Mouse (Mus musculus): ENCODE measurements around the gene Mrpl52. TPM values are rescaled to one million over a fixed set of nuclear protein-coding genes. Genes with fewer than 3 reads are reported as not detected.

Mrpl52 gene
- polyA plus RNA-seq, 1 experiment = 88.5 TPM

DNA sequence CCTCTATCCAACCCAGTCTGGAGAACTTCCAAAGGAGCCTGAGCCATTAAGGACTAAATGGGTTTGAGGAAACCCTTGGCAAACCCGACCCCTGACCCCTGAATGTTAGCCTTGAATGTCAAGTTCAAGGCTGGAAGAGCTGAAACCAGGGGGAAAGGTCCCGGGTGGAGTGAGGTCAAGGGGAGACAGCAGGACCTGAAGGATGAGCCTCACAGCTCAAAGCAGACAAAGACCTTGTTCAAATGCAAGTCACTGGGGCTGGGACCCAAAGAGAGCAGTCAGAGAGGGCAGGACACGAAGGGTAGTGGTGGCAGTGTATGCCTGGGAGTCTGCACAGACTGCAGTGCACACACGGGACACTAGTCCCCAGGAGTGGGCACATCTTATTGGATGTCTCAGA, 14.7 kb downstream of the Mrpl52 start:
- TF ChIP-seq POLR2A (IDR thresholded peaks at IDR 0.05; ENCODE audit: borderline replicate concordance, low read depth, low read length) = no peak
- no peak for TF ChIP-seq CTCF (IDR thresholded peaks at IDR 0.05; ENCODE audit: low read depth, low read length)
- Histone ChIP-seq H3K4me3 (ENCODE audit: insufficient read depth, low read length) (no peak overlapping the region), H3K27ac (ENCODE audit: insufficient read depth, low read depth, low read length) (peak overlapping the region; percentile 30; the same call in 1 of the 2 replicates), H3K4me1 (ENCODE audit: control insufficient read depth, insufficient read depth, low read length) (peaks cover 52% of the 10 kb centered on the region)

DNA sequence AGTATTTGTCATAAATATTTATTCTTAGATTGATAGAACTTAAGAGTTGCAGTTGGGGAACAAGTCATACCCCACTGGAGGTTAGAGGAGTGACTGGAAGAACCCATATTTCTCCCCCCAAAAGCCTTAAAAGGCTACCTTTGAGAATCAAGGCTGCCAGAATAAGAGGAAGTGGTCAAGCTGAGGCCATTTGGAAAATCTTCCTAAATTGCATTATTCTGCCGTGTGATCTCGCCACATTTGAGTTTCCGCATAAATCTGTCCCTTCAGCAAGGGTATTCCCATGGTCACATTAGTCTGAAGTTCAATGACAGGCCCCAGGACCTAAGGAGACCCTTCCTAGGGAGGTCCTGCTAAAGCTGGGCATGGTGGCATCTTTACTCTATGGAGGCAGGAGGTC, 15.8 kb downstream of the Mrpl52 start:
- no peak overlapping the region for H3K4me3 ChIP-seq (ENCODE audit: insufficient read depth, low read length)
- H3K27ac ChIP-seq (ENCODE audit: insufficient read depth, low read depth, low read length) = peak overlapping the region; percentile 74
- TF ChIP-seq CTCF (IDR thresholded peaks at IDR 0.05; ENCODE audit: low read depth, low read length) (no peak), POLR2A (IDR thresholded peaks at IDR 0.05; ENCODE audit: borderline replicate concordance, low read depth, low read length) (no peak)

DNA sequence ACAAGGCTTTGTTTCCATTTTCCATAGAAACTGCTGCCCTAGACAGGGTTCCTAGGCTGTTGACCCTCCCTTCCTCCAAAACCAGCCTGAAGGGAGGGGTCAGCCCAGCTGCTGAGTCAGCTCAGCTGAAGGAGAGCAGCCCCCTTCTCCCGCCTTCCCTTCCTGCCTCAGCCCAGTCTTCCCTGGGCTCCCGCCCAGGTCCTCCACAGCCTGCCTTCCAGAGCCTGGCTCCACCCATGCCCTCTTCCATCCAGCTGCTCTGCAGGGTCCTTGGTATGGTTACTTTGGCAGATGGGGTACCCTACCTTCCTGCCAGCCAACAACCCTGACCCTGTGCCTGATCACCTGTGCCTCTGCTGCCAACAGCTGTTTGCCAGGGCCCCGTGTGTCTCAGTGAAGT, 16.5 kb downstream of the Mrpl52 start:
- Histone ChIP-seq H3K4me1 (ENCODE audit: control insufficient read depth, insufficient read depth, low read length) (peaks cover 54% of the 10 kb centered on the region), H3K4me3 (ENCODE audit: insufficient read depth, low read length) (no peak overlapping the region), H3K27ac (ENCODE audit: insufficient read depth, low read depth, low read length) (peak overlapping the region; percentile 74)
- no peak for TF ChIP-seq POLR2A (IDR thresholded peaks at IDR 0.05; ENCODE audit: borderline replicate concordance, low read depth, low read length)
- TF ChIP-seq CTCF (IDR thresholded peaks at IDR 0.05; ENCODE audit: low read depth, low read length) = no peak

More for the DNA sequence above, 15.8 kb downstream of the Mrpl52 start:
- peaks cover 52% of the 10 kb centered on the region for H3K4me1 ChIP-seq (ENCODE audit: control insufficient read depth, insufficient read depth, low read length)

DNA sequence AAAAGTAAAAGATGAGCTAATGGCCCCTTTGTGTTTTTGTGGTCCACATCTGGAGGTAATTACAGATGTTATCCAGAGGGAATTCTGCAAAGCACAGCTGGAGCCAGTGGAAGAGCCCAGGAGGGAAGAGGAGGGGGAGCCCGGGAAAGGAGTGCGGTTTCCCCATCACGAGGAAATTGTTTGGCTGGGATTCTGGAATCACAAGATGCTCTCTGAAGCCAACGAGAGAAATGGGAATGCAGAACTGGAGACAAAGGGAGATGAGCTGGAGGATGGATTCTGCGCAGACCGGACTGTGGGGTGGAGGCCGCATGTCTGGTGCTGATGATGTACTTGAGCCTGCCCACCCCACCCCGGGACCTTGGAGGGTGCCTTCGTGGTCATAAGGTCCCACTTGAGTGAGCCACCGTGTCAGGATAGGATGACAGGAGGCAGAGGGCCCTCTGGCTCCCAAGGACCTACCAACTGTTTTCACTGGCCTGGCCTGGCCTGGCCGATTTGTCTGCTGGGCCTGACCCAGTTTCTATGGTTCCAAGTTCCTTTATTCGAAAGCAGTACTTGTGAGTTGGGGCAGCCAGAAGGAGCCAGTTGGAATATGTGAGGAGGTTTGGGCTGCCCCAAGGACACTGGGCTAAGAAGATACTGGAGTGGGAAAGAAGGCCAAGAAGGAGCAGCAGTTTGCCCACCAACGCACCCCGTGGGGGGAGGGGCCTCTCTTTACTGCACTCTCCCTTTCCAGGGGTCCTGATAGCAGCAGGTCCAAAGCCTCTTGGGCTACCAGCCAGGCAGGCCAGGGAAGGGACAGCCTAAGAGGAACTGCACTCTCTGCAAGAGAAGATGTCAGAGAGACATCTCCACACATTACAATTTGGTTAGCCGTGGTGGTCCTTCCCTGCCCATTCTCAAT, 17.3 kb downstream of the Mrpl52 start:
- H3K27ac ChIP-seq (ENCODE audit: insufficient read depth, low read depth, low read length) = no peak overlapping the region

GRCm38 (mm10) chr14:54445476-54445875, 18.8 kb downstream of the Mrpl52 start:
- no peak overlapping the region for H3K4me3 ChIP-seq (ENCODE audit: insufficient read depth, low read length)
- H3K4me1 ChIP-seq (ENCODE audit: control insufficient read depth, insufficient read depth, low read length) = peaks cover 55% of the 10 kb centered on the region
- no peak overlapping the region for H3K27ac ChIP-seq (ENCODE audit: insufficient read depth, low read depth, low read length)
- TF ChIP-seq CTCF (IDR thresholded peaks at IDR 0.05; ENCODE audit: low read depth, low read length) (no peak), POLR2A (IDR thresholded peaks at IDR 0.05; ENCODE audit: borderline replicate concordance, low read depth, low read length) (no peak)

More for the DNA sequence above, 17.3 kb downstream of the Mrpl52 start:
- TF ChIP-seq POLR2A (IDR thresholded peaks at IDR 0.05; ENCODE audit: borderline replicate concordance, low read depth, low read length) (no peak), CTCF (IDR thresholded peaks at IDR 0.05; ENCODE audit: low read depth, low read length) (peak; percentile 3; the same call in 1 of the 2 replicates)
- no peak overlapping the region for H3K4me3 ChIP-seq (ENCODE audit: insufficient read depth, low read length)
- peaks cover 62% of the 10 kb centered on the region for H3K4me1 ChIP-seq (ENCODE audit: control insufficient read depth, insufficient read depth, low read length)

- Histone ChIP-seq H3K27ac (ENCODE audit: insufficient read depth, low read depth, low read length) (no peak overlapping the region), H3K4me1 (ENCODE audit: control insufficient read depth, insufficient read depth, low read length) (peaks cover 3% of the 10 kb centered on the region), H3K4me3 (ENCODE audit: insufficient read depth, low read length) (no peak overlapping the region)
- TF ChIP-seq CTCF (IDR thresholded peaks at IDR 0.05; ENCODE audit: low read depth, low read length) = no peak
- TF ChIP-seq POLR2A (IDR thresholded peaks at IDR 0.05; ENCODE audit: borderline replicate concordance, low read depth, low read length) = no peak
Observed at GRCm38 (mm10) chr14:54453566-54453965, 26.9 kb downstream of the Mrpl52 start.

GRCm38 (mm10) chr14:54454669-54455528, 28.2 kb downstream of the Mrpl52 start:
- no peak for TF ChIP-seq CTCF (IDR thresholded peaks at IDR 0.05; ENCODE audit: low read depth, low read length)
- no peak for TF ChIP-seq POLR2A (IDR thresholded peaks at IDR 0.05; ENCODE audit: borderline replicate concordance, low read depth, low read length)
- Histone ChIP-seq H3K4me3 (ENCODE audit: insufficient read depth, low read length) (no peak overlapping the region), H3K27ac (ENCODE audit: insufficient read depth, low read depth, low read length) (no peak overlapping the region), H3K4me1 (ENCODE audit: control insufficient read depth, insufficient read depth, low read length) (no peaks in the 10 kb centered on the region)

GRCm38 (mm10) chr14:54457907-54458569, 31.3 kb downstream of the Mrpl52 start:
- H3K4me1 ChIP-seq (ENCODE audit: control insufficient read depth, insufficient read depth, low read length) = no peaks in the 10 kb centered on the region
- H3K4me3 ChIP-seq (ENCODE audit: insufficient read depth, low read length) = no peak overlapping the region
- H3K27ac ChIP-seq (ENCODE audit: insufficient read depth, low read depth, low read length) = no peak overlapping the region
- TF ChIP-seq CTCF (IDR thresholded peaks at IDR 0.05; ENCODE audit: low read depth, low read length) (no peak), POLR2A (IDR thresholded peaks at IDR 0.05; ENCODE audit: borderline replicate concordance, low read depth, low read length) (no peak)

GRCm38 (mm10) chr14:54462146-54462545, 35.4 kb downstream of the Mrpl52 start:
- H3K4me3 ChIP-seq (ENCODE audit: insufficient read depth, low read length) = no peak overlapping the region
- no peaks in the 10 kb centered on the region for H3K4me1 ChIP-seq (ENCODE audit: control insufficient read depth, insufficient read depth, low read length)
- no peak overlapping the region for H3K27ac ChIP-seq (ENCODE audit: insufficient read depth, low read depth, low read length)
- TF ChIP-seq POLR2A (IDR thresholded peaks at IDR 0.05; ENCODE audit: borderline replicate concordance, low read depth, low read length) = no peak
- no peak for TF ChIP-seq CTCF (IDR thresholded peaks at IDR 0.05; ENCODE audit: low read depth, low read length)
